Mouse (Mus musculus) adrenal gland, adult 8-10 months (tissue): ENCODE data around the gene Med13l. TPM values are rescaled to one million over a fixed set of nuclear protein-coding genes. Genes with fewer than 3 reads are reported as not detected.

Experiments used
- DNase-seq: peaks from one replicate; pipeline ENCODE4 v3.0.0; 2022
- total RNA-seq, 4 experiments: library from RNA; stranded (reverse); gene quantifications; 2 replicates each; pipeline ENCODE4 v1.2.4; 2022

The Med13l gene
- 10 to 100 TPM; 30.6 to 46.4 (median 40.2) TPM for total RNA-seq

- peak; percentile 49 for DNase-seq
Observed at GRCm38 (mm10) chr5:118560385-118561085, at the start of gene Med13l. Gene Med13l, plus strand, starts transcription at chr5:118560679.

GRCm38 (mm10) chr5:118510969-118511368, 49.5 kb upstream of the Med13l start:
- no peak for DNase-seq

- no peak for DNase-seq
Observed at GRCm38 (mm10) chr5:118513005-118513404, 47.5 kb upstream of the Med13l start.

GRCm38 (mm10) chr5:118513629-118514526, 46.6 kb upstream of the Med13l start:
- peak; percentile 25 for DNase-seq

GRCm38 (mm10) chr5:118514527-118514831, 46.0 kb upstream of the Med13l start:
- DNase-seq, result no peak

- no peak for DNase-seq
Observed at GRCm38 (mm10) chr5:118514842-118515241, 45.6 kb upstream of the Med13l start.

- no peak for DNase-seq
Observed at GRCm38 (mm10) chr5:118515280-118515721, 45.2 kb upstream of the Med13l start.

- no peak for DNase-seq
Observed at GRCm38 (mm10) chr5:118516066-118516465, 44.4 kb upstream of the Med13l start.

GRCm38 (mm10) chr5:118516470-118516869, 44.0 kb upstream of the Med13l start:
- DNase-seq, result no peak

- no peak for DNase-seq
Observed at GRCm38 (mm10) chr5:118520457-118520856, 40.0 kb upstream of the Med13l start.

- DNase-seq, result no peak
Observed at GRCm38 (mm10) chr5:118524400-118524799, 36.1 kb upstream of the Med13l start.

- no peak for DNase-seq
Observed at GRCm38 (mm10) chr5:118525634-118526033, 34.8 kb upstream of the Med13l start.

- no peak for DNase-seq
Observed at GRCm38 (mm10) chr5:118526504-118526903, 34.0 kb upstream of the Med13l start.

GRCm38 (mm10) chr5:118529241-118529640, 31.2 kb upstream of the Med13l start:
- no peak for DNase-seq

- DNase-seq, result no peak
Observed at GRCm38 (mm10) chr5:118532125-118532524, 28.4 kb upstream of the Med13l start.

GRCm38 (mm10) chr5:118532659-118533058, 27.8 kb upstream of the Med13l start:
- DNase-seq, result no peak

GRCm38 (mm10) chr5:118534407-118534921, 26.0 kb upstream of the Med13l start:
- DNase-seq, result no peak

GRCm38 (mm10) chr5:118535130-118535529, 25.3 kb upstream of the Med13l start:
- DNase-seq, result no peak

GRCm38 (mm10) chr5:118538487-118538886, 22.0 kb upstream of the Med13l start:
- DNase-seq, result no peak

- DNase-seq, result peak; percentile 16
Observed at GRCm38 (mm10) chr5:118543816-118544215, 16.7 kb upstream of the Med13l start.

GRCm38 (mm10) chr5:118550493-118550892, 10.0 kb upstream of the Med13l start:
- DNase-seq, result no peak

GRCm38 (mm10) chr5:118553290-118553689, 7.2 kb upstream of the Med13l start:
- no peak for DNase-seq

GRCm38 (mm10) chr5:118555305-118555704, 5.2 kb upstream of the Med13l start:
- no peak for DNase-seq
